Mouse (Mus musculus) bone marrow macrophage, adult 2 months (primary cell): ENCODE measurements around the gene Macrod2. TPM values are rescaled to one million over a fixed set of nuclear protein-coding genes. Genes with fewer than 3 reads are reported as not detected.

Experiments used
- H3K27ac ChIP-seq: 2 replicates; pipeline ENCODE4 v1.5.1; 2012; ENCODE audit warnings: low read depth, low read length; ENCODE audit not compliant: insufficient read depth
- H3K4me1 ChIP-seq: 2 replicates; pipeline ENCODE4 v1.6.1; 2012; ENCODE audit warnings: low read length; ENCODE audit not compliant: control insufficient read depth, insufficient read depth
- H3K4me3 ChIP-seq: 2 replicates; pipeline ENCODE4 v1.5.1; 2012; ENCODE audit warnings: mild to moderate bottlenecking, low read length, moderate library complexity; ENCODE audit not compliant: insufficient read depth
- CTCF ChIP-seq: IDR thresholded peaks from 2 replicates; pipeline ENCODE4 v1.5.1; 2012; ENCODE audit warnings: low read depth, mild to moderate bottlenecking, low read length, moderate library complexity
- POLR2A ChIP-seq: IDR thresholded peaks from 2 replicates; pipeline ENCODE4 v1.6.1; 2012; ENCODE audit warnings: mild to moderate bottlenecking, low read depth, low read length, borderline replicate concordance
- polyA plus RNA-seq: library from polyadenylated mRNA; stranded (reverse); fragments of >200 nt; gene quantifications from 2 replicates; pipeline ENCODE4 v1.2.4, GENCODE M21; 2012; ENCODE audit not compliant: missing spikeins, insufficient read depth, insufficient read length

The Macrod2 gene
- polyA plus RNA-seq, 1 experiment = 3.0 TPM

- TF ChIP-seq CTCF (no peak), POLR2A (no peak)
These were observed 806.9 kb downstream of the Macrod2 start for GRCm38 (mm10) chr2:141202015-141202364.

GRCm38 (mm10) chr2:141211346-141211745 is 816.2 kb downstream of the Macrod2 start:
- no peak overlapping the region for H3K27ac ChIP-seq
- no peak overlapping the region for H3K4me3 ChIP-seq
- TF ChIP-seq CTCF (no peak), POLR2A (no peak)
- H3K4me1 ChIP-seq = no peaks in the 10 kb centered on the region

More at GRCm38 (mm10) chr2:141202015-141202364, 806.9 kb downstream of the Macrod2 start:
- Histone ChIP-seq H3K27ac (no peak overlapping the region), H3K4me3 (no peak overlapping the region), H3K4me1 (no peaks in the 10 kb centered on the region)

GRCm38 (mm10) chr2:141212291-141212690 is 817.2 kb downstream of the Macrod2 start:
- TF ChIP-seq POLR2A = no peak
- TF ChIP-seq CTCF = no peak
- Histone ChIP-seq H3K27ac (no peak overlapping the region), H3K4me1 (no peaks in the 10 kb centered on the region), H3K4me3 (no peak overlapping the region)

GRCm38 (mm10) chr2:141217490-141217889 is 822.4 kb downstream of the Macrod2 start:
- Histone ChIP-seq H3K4me1 (no peaks in the 10 kb centered on the region), H3K27ac (no peak overlapping the region), H3K4me3 (no peak overlapping the region)
- TF ChIP-seq POLR2A (no peak), CTCF (no peak)

- Histone ChIP-seq H3K27ac (no peak overlapping the region), H3K4me3 (no peak overlapping the region), H3K4me1 (no peaks in the 10 kb centered on the region)
- no peak for TF ChIP-seq POLR2A
- no peak for TF ChIP-seq CTCF
These were observed 822.8 kb downstream of the Macrod2 start for GRCm38 (mm10) chr2:141217925-141218324.

- Histone ChIP-seq H3K4me3 (no peak overlapping the region), H3K4me1 (no peaks in the 10 kb centered on the region), H3K27ac (no peak overlapping the region)
- TF ChIP-seq POLR2A (no peak), CTCF (no peak)
These were observed 833.7 kb downstream of the Macrod2 start for GRCm38 (mm10) chr2:141228809-141229208.

GRCm38 (mm10) chr2:141229820-141230219 is 834.7 kb downstream of the Macrod2 start:
- Histone ChIP-seq H3K4me3 (no peak overlapping the region), H3K27ac (no peak overlapping the region), H3K4me1 (no peaks in the 10 kb centered on the region)
- no peak for TF ChIP-seq POLR2A
- no peak for TF ChIP-seq CTCF

GRCm38 (mm10) chr2:141231011-141231668 is 836.0 kb downstream of the Macrod2 start:
- TF ChIP-seq CTCF (no peak), POLR2A (no peak)
- no peak overlapping the region for H3K27ac ChIP-seq
- no peaks in the 10 kb centered on the region for H3K4me1 ChIP-seq
- no peak overlapping the region for H3K4me3 ChIP-seq

- no peak for TF ChIP-seq CTCF
- TF ChIP-seq POLR2A = no peak
- Histone ChIP-seq H3K4me3 (no peak overlapping the region), H3K4me1 (no peaks in the 10 kb centered on the region), H3K27ac (no peak overlapping the region)
These were observed 839.2 kb downstream of the Macrod2 start for GRCm38 (mm10) chr2:141234306-141234705.

- H3K27ac ChIP-seq = no peak overlapping the region
- H3K4me1 ChIP-seq = no peaks in the 10 kb centered on the region
- TF ChIP-seq POLR2A (no peak), CTCF (no peak)
- no peak overlapping the region for H3K4me3 ChIP-seq
These were observed 839.8 kb downstream of the Macrod2 start for GRCm38 (mm10) chr2:141234724-141235453.

- no peak overlapping the region for H3K4me3 ChIP-seq
- H3K4me1 ChIP-seq = no peaks in the 10 kb centered on the region
- no peak overlapping the region for H3K27ac ChIP-seq
- no peak for TF ChIP-seq POLR2A
- no peak for TF ChIP-seq CTCF
These were observed 852.6 kb downstream of the Macrod2 start for GRCm38 (mm10) chr2:141247680-141248079.
